Mouse (Mus musculus) liver, embryonic 14.5 days (tissue): ENCODE measurements around the gene Msi2.

Experiments used
- CTCF ChIP-seq: IDR thresholded peaks from 2 replicates; pipeline ENCODE4 v1.5.1; 2016; ENCODE audit warnings: antibody characterized with exemption, low read depth, control low read depth
- EP300 ChIP-seq: IDR thresholded peaks from 2 replicates; pipeline ENCODE4 v1.6.1; 2016; ENCODE audit warnings: antibody characterized with exemption, low read depth

DNA sequence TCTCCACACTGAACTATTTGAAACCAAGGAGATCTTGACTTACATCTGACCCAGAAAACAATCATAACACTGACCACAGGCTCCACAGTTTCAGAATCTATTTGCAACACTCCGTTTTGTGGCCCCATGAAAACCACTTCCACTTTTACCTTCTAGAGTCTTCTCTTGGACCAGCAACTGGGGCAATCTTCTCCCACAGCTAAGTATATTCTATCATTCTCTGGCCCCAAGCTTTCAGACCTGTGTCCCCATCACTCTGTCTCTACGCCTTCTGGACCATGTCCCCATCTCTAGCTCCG is 86.4 kb downstream of the Msi2 start:
- no peak for TF ChIP-seq CTCF
- TF ChIP-seq EP300 = no peak
